Mouse (Mus musculus): ENCODE measurements around the gene Ccdc183. TPM values are rescaled to one million over a fixed set of nuclear protein-coding genes. Genes with fewer than 3 reads are reported as not detected.

The Ccdc183 gene
- polyA plus RNA-seq (2012; fragmentation: generic; extraction: Trizol), result 1 to 10 TPM in 1 of 2 experiments, under 1 TPM in 1; 0.82 to 1.3 TPM

DNA sequence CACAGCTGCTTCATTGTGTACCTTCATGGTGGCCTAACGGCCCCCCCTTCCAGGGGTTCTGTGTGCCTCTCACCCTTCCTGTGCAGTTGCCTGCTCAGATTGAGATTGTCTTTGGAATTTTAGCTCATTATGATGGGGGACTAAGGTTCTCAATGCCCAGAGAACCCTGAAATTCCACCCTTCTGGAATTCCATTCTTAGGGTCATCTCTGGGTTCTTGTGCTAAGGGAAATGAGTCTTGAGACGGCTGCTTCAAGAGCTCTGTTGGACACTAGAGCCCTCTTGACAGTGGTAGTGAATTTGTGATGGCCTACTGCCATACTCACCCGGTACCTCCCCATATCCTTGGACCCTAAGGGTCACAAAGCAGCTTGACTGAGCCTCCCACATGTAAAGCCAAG is at the start of gene Ccdc183:
Ccdc183 (minus strand) TSS at position 101 of the 400 bp plus-strand sequence.

DNA sequence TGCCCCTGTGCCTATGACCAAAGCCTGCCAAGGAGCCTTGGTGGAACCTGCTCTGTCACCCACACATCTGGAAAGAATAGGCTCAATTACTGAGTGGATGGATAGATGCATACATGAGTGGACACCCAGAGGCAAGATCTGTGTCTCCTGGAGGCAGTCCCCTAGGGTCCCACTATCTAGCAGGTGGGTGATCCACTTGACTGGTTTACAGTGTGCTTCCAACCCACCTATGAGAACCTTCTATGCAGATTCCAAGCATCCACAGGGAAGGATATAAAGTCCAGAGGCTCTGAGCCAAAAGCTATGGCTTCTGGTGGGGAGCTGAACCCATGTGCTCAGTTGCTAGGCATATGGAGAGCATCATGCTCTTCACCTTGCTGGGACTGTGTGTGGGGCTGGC is 40.2 kb upstream of the Ccdc183 start, which contains the start of gene Lcn5:
Lcn5 (plus strand) TSS at position 301 of the 400 bp plus-strand sequence.

DNA sequence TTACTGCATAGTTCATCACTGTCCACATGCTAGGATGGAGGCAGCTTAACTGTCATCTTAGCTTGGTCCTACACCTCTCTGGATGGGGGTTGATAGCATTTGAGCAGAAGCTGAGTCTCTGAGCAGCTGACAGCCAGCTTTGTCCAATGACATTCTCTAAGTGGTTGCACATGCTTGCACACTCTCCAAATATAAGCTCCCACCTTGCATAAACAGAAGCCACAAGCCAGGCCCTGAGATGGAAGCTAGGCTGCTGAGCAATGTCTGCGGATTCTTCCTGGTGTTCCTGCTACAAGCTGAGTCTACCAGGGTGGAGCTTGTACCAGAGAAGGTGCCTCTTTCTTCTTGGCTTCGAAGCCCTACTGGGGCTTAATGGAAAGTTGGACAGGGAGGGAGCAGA is 35.4 kb upstream of the Ccdc183 start, which contains the start of gene Lcn8:
Lcn8 (plus strand) TSS at position 219 of the 400 bp plus-strand sequence.

DNA sequence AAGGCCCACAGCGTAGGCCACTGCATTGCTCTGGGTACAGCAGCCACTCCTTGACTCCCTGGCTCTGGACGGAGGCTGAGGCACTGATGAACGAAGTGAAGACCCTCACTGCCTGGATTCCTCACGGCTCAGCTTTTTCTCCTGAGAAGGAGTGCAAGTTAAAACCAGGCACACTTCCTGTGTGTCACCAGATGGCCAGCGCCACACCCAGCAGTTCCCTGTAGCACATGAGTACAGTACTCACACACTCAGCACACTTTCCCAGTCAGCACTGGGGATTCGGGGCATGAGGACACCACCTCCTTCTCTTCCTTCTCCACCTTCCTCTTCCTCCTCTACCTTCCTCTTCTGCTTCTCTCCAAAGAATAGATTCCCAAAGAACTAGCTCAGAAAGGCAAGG is 10.3 kb upstream of the Ccdc183 start, which contains the start of gene Fcna:
Fcna (minus strand) TSS at position 220 of the 400 bp plus-strand sequence.

DNA sequence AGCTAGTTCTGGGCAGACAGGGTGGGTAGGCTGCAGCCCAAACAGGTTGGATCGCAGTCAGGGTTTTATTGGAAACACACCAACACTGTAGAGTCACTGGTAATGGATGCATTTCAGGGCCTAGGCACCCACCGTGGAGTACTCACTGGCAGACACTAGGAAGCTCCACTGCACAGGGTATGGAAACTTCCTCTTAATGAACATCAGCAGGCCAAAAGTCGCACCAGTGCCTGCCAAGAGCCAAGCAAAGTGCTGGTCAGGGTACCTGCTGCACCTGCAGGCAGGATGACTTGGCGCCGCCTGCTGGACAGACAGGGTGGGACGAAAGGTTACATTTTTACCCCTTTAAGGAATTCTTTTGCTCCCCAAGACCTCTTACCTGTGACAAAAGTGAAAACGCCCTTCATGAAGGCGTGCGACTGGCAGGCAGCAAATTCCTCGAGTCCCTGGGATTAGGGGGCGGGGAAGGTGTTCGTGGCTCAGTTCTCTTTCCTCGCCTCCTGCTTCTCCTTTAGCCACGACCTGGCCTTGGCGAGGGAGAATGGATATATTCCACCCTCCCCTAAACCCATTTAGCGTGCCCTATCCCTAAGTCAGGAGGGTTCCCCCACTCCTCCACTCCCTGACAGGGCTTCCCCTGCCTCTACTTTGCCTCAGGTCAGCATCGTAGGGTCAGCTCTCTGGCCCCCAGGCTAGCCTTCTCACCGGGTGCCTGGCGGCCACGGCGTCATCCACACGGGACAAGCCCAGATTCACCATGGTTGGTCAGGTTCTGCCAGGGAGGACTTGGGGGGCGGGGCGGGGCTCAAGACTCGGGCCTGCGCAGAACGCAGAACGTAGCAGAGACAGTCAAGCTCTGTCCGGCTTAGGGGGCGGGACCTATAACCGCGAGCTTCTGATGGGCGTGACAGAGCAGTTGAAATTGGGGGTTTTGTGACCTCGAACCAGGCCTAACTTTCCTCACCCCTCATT is 4.0 kb upstream of the Ccdc183 start, which contains the start of gene Tmem141:
Tmem141 (minus strand) TSS at position 777 of the 972 bp plus-strand sequence.

DNA sequence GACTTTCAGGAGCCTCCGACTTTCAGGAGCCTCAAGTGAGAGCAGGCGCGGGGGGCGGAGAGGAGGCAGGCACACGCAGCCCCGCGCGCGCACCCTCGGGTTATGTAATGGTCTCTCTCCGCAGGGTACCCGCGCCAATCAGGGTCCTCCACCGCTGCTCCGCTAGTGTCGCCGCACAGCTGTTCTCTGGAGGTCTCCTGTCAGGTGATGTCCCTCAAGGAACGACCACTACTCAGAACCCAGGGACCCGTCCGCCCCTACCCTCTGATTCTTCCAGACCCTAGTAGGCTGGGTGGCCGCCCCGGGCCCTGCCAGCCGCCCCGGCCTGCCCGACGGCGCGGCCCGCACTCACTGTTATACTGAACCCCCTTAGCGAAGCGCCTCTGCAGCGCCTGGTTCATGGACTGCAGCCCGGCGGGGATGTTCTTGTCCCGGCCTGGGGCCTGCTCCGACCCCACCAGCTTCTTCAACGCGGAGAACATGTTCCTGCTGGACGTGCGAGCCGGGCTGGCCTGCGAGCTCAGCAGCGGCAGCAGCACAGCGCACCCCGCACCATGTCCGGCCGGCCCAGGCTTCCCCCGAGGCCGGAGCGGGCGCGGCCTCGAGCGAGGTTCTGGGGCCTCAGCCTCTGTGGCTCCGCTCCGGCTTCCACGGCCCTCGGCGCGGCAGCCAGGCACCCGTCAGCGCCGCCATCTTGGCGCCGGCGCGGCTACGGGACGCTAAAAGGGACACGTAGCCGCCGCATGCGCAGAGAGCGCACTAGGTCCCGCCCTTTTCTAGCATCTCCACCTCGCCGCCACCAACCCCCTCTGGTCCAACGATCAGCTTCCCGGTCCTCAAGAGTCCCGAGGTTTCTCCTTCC is 9.5 kb downstream of the Ccdc183 start, which contains the start of gene Rabl6:
Rabl6 (minus strand) TSS at position 761 of the 862 bp plus-strand sequence.

DNA sequence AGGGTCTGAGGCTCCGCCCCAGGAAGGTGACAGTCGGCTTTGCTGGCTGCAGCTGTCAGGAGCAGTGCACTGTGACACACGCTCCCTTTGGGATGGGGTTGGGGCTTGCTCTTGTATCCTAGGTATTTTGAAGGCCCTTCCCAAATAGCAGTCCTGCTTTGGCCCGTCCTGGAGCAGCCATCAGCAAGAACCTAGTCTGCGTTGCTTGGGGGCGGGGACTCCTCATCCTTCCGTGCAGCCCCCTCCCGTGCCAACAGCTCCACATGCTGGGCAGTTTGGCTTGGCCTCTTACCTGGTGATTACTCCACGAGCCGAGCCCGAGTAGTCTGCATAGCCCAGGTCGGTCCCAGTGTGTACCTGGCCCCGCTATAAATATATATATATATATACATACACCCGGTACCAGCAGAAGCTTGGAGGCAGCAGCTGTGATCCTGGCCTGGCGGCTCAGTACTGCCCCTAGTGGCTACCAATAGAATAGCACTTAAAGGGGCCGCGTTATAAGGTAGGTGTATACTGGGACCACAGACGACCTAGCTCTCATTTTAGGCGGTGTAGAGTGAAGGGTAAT is 36.1 kb downstream of the Ccdc183 start, which contains the start of gene Ajm1:
Ajm1 (minus strand) TSS at position 464 of the 571 bp plus-strand sequence.

DNA sequence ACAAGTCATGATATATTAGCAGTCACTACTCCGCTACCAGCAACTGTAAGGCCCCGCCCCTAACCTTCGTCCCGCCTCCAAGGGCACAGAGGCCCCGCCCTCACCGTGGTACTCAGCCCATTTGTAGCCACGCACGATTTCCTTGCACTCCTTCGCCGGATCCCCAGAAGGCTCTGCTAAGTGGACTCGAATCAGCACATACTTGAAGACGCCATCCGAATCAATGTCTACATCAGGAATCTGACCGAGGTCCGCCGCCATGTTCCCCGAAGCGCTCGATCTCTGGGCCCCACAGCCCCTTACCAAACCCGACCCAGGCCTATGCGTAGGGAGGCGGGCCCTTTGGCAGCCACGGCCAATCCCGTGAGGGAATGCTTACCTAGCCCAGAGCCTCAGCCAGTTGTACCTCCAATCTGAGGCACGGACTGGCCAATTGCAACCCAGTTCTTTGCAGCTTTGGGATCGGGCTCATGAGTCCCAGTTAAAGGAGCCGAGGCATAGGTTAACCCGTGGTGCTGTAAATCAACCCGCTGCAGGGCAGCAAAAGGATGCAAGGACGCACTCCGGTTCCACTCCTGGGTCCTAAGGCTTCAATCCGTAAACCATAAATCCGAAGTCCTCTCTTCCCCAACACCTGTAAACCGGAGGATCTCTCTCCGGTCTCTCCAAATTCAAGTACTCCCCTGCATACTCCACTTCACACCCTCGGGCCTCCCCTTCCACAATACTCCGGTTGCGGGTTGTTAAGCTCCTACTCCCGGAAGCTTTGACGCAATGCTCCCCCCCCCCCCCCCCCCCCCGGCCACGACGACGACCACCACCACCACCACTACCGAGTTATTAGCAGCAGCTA is 42.7 kb downstream of the Ccdc183 start, which contains the start of the genes Mamdc4 and Phpt1:
Mamdc4 (minus strand) TSS at position 267 of the 853 bp plus-strand sequence.
Phpt1 (minus strand) TSS at position 646 of the 853 bp plus-strand sequence.

Other genes with a start within 250 kb of the Ccdc183 start
- 10 to 100 TPM; 18.0 to 25.7 TPM for gene Sapcd2, start 245.4 kb downstream of the Ccdc183 start, polyA plus RNA-seq (2012; fragmentation: generic; extraction: Trizol)
- under 1 TPM in 1 of 2 experiments, not detected in 1; 0.12 TPM for gene Entpd2, start 221.8 kb downstream of the Ccdc183 start, polyA plus RNA-seq (2012; fragmentation: generic; extraction: Trizol)
- 100 to 1,000 TPM; 183 to 212 TPM for gene Npdc1, start 218.3 kb downstream of the Ccdc183 start, polyA plus RNA-seq (2012; fragmentation: generic; extraction: Trizol)
- under 1 TPM; 0.13 to 0.42 TPM for gene Fut7, start 194.4 kb downstream of the Ccdc183 start, polyA plus RNA-seq (2012; fragmentation: generic; extraction: Trizol)
- gene Abca2, start 189.0 kb downstream of the Ccdc183 start, polyA plus RNA-seq (2012; fragmentation: generic; extraction: Trizol), result 10 to 100 TPM in 1 of 2 experiments, 1 to 10 TPM in 1; 4.8 to 13.4 TPM
- gene Clic3, start 160.8 kb downstream of the Ccdc183 start, polyA plus RNA-seq (2012; fragmentation: generic; extraction: Trizol), result under 1 TPM; 0.15 to 0.94 TPM
- gene Paxx, start 156.6 kb downstream of the Ccdc183 start, polyA plus RNA-seq (2012; fragmentation: generic; extraction: Trizol), result 10 to 100 TPM; 25.6 to 61.9 TPM
- gene Ptgds, start 147.6 kb downstream of the Ccdc183 start, polyA plus RNA-seq (2012; fragmentation: generic; extraction: Trizol), result under 1 TPM; 0.07 to 0.30 TPM
- not detected for gene Lcn12, start 123.8 kb downstream of the Ccdc183 start, polyA plus RNA-seq (2012; fragmentation: generic; extraction: Trizol)
- 10 to 100 TPM; 24.9 to 52.5 TPM for gene Fbxw5, start 116.9 kb downstream of the Ccdc183 start, polyA plus RNA-seq (2012; fragmentation: generic; extraction: Trizol)
- gene C8g, start 116.0 kb downstream of the Ccdc183 start, polyA plus RNA-seq (2012; fragmentation: generic; extraction: Trizol), result 1 to 10 TPM in 1 of 2 experiments, under 1 TPM in 1; 0.85 to 9.2 TPM
- 10 to 100 TPM; 29.4 to 32.2 TPM for gene Traf2, start 70.7 kb downstream of the Ccdc183 start, polyA plus RNA-seq (2012; fragmentation: generic; extraction: Trizol)
- 100 to 1,000 TPM; 602 to 888 TPM for gene Edf1, start 59.8 kb downstream of the Ccdc183 start, polyA plus RNA-seq (2012; fragmentation: generic; extraction: Trizol)
- gene Mamdc4, start 42.8 kb downstream of the Ccdc183 start, polyA plus RNA-seq (2012; fragmentation: generic; extraction: Trizol), result 1 to 10 TPM in 1 of 2 experiments, under 1 TPM in 1; 0.09 to 1.1 TPM
- 100 to 1,000 TPM; 104 to 192 TPM for gene Phpt1, start 42.5 kb downstream of the Ccdc183 start, polyA plus RNA-seq (2012; fragmentation: generic; extraction: Trizol)
- gene Ajm1, start 35.9 kb downstream of the Ccdc183 start, polyA plus RNA-seq (2012; fragmentation: generic; extraction: Trizol), result 1 to 10 TPM in 1 of 2 experiments, under 1 TPM in 1; 0.04 to 1.9 TPM
- 10 to 100 TPM; 38.7 to 57.3 TPM for gene Rabl6, start 9.2 kb downstream of the Ccdc183 start, polyA plus RNA-seq (2012; fragmentation: generic; extraction: Trizol)
- gene Tmem141, start 4.3 kb upstream of the Ccdc183 start, polyA plus RNA-seq (2012; fragmentation: generic; extraction: Trizol), result 1 to 10 TPM; 5.8 to 8.5 TPM
- gene Fcna, start 10.4 kb upstream of the Ccdc183 start, polyA plus RNA-seq (2012; fragmentation: generic; extraction: Trizol), result under 1 TPM; 0.09 to 0.51 TPM
- gene Lcn8, start 35.4 kb upstream of the Ccdc183 start, polyA plus RNA-seq (2012; fragmentation: generic; extraction: Trizol), result not detected
- not detected for gene Lcn5, start 40.3 kb upstream of the Ccdc183 start, polyA plus RNA-seq (2012; fragmentation: generic; extraction: Trizol)
- not detected for gene Lcn6, start 59.1 kb upstream of the Ccdc183 start, polyA plus RNA-seq (2012; fragmentation: generic; extraction: Trizol)
- gene Lcn10, start 65.0 kb upstream of the Ccdc183 start, polyA plus RNA-seq (2012; fragmentation: generic; extraction: Trizol), result not detected
- not detected for gene Obp2a, start 82.4 kb upstream of the Ccdc183 start, polyA plus RNA-seq (2012; fragmentation: generic; extraction: Trizol)
- not detected for gene Bmyc, start 89.1 kb upstream of the Ccdc183 start, polyA plus RNA-seq (2012; fragmentation: generic; extraction: Trizol)
- gene Obp2b, start 119.3 kb upstream of the Ccdc183 start, polyA plus RNA-seq (2012; fragmentation: generic; extraction: Trizol), result not detected
- gene Lcn3, start 147.9 kb upstream of the Ccdc183 start, polyA plus RNA-seq (2012; fragmentation: generic; extraction: Trizol), result not detected
- not detected for gene Lcn11, start 159.3 kb upstream of the Ccdc183 start, polyA plus RNA-seq (2012; fragmentation: generic; extraction: Trizol)
- gene Gm13539, start 164.6 kb upstream of the Ccdc183 start, polyA plus RNA-seq (2012; fragmentation: generic; extraction: Trizol), result not detected
- not detected for gene Glt6d1, start 198.2 kb upstream of the Ccdc183 start, polyA plus RNA-seq (2012; fragmentation: generic; extraction: Trizol)
- gene Lcn9, start 205.5 kb upstream of the Ccdc183 start, polyA plus RNA-seq (2012; fragmentation: generic; extraction: Trizol), result not detected
- gene Sohlh1, start 229.6 kb upstream of the Ccdc183 start, polyA plus RNA-seq (2012; fragmentation: generic; extraction: Trizol), result not detected
- under 1 TPM in 1 of 2 experiments, not detected in 1; 0.06 TPM for gene Kcnt1, start 246.1 kb upstream of the Ccdc183 start, polyA plus RNA-seq (2012; fragmentation: generic; extraction: Trizol)

Data from C3H10T1/2 (cell line).